Mouse (Mus musculus) limb, embryonic 14.5 days (tissue): ENCODE data around the gene Pibf1. TPM values are rescaled to one million over a fixed set of nuclear protein-coding genes. Genes with fewer than 3 reads are reported as not detected.

Source experiments
- ATAC-seq: fragments of 200-750 bp; cut with Nextera tagmentation; 2 replicates; pipeline ENCODE4 v1.8.0; 2017; ENCODE audit warnings: low read depth, moderate number of reproducible peaks, moderate TSS enrichment; ENCODE audit not compliant: low FRiP score
- DNase-seq: peaks from one replicate; pipeline ENCODE4 v3.0.0-alpha.2; 2015; ENCODE audit warnings: low spot score
- H3K27ac ChIP-seq: fragments of 300-500 bp; sonication (generic); replicated peaks from 2 replicates; pipeline ENCODE4 v1.5.1; 2014; ENCODE audit warnings: low read depth, mild to moderate bottlenecking, low read length, moderate library complexity, mixed read lengths
- H3K27me3 ChIP-seq: fragments of 300-500 bp; sonication (generic); 2 replicates; pipeline ENCODE4 v1.6.1; 2014; ENCODE audit warnings: low read length, mixed read lengths; ENCODE audit not compliant: control insufficient read depth, insufficient read depth
- H3K36me3 ChIP-seq: fragments of 300-500 bp; sonication (generic); 2 replicates; pipeline ENCODE4 v1.6.1; 2014; ENCODE audit warnings: mild to moderate bottlenecking, low read length, moderate library complexity, mixed read lengths; ENCODE audit not compliant: control insufficient read depth, insufficient read depth
- H3K4me1 ChIP-seq: fragments of 300-500 bp; sonication (generic); 2 replicates; pipeline ENCODE4 v1.6.1; 2014; ENCODE audit warnings: antibody characterized with exemption, low read length, mixed read lengths; ENCODE audit not compliant: control insufficient read depth, insufficient read depth
- H3K4me2 ChIP-seq: fragments of 300-500 bp; sonication (generic); replicated peaks from 2 replicates; pipeline ENCODE4 v1.6.1; 2014; ENCODE audit warnings: low read depth, mild to moderate bottlenecking, low read length, moderate library complexity; ENCODE audit not compliant: severe bottlenecking
- H3K4me3 ChIP-seq: fragments of 300-500 bp; sonication (generic); replicated peaks from 2 replicates; pipeline ENCODE4 v1.5.1; 2014; ENCODE audit warnings: low read length
- H3K9ac ChIP-seq: fragments of 300-500 bp; sonication (generic); 2 replicates; pipeline ENCODE4 v1.6.1; 2014; ENCODE audit warnings: mild to moderate bottlenecking, low read depth, low read length, moderate library complexity; ENCODE audit not compliant: severe bottlenecking
- H3K9me3 ChIP-seq: fragments of 300-500 bp; sonication (generic); 2 replicates; pipeline ENCODE4 v1.6.1; 2016; ENCODE audit warnings: low read length; ENCODE audit not compliant: control insufficient read depth
- POLR2A ChIP-seq: fragments of 200-500 bp; IDR thresholded peaks from 2 replicates; pipeline ENCODE4 v1.8.0; 2012; ENCODE audit warnings: inconsistent platforms, mild to moderate bottlenecking, moderate library complexity, borderline replicate concordance; ENCODE audit not compliant: insufficient read depth, insufficient read length; ENCODE audit errors: extremely low read depth
- WGBS: fragments of 180-500 bp; shearing (Covaris S2); extraction: QIAGEN DNeasy Blood & Tissue Kit; methylation state at CpG from one replicate; pipeline ENCODE4 v1.1.7; 2014; 5-methylcytosine and 5-hydroxymethylcytosine counted together
- polyA plus RNA-seq, 2 experiments: library from polyadenylated mRNA; depleted of rRNA in 1 of 2; stranded (reverse) in 1 of 2; unstranded in 1 of 2; fragments of >200 nt; fragmentation: Nextera tagmentation in 1 of 2; extraction: Ambion mirVana in 1 of 2; gene quantifications; 2 replicates each; pipeline versions ENCODE4 v1.2.1 to v1.2.3; 2012 to 2014

The Pibf1 gene
- polyA plus RNA-seq, 2 experiments: 9.8 to 14.5 TPM

GRCm38 (mm10) chr14:99265791-99266190, 166.6 kb downstream of the Pibf1 start:
- Histone ChIP-seq H3K4me1 (no peaks in the 10 kb centered on the region), H3K27me3 (no peaks in the 10 kb centered on the region), H3K9me3 (no peaks in the 10 kb centered on the region), H3K4me2 (no peak overlapping the region), H3K27ac (no peak overlapping the region), H3K36me3 (no peaks in the 10 kb centered on the region), H3K4me3 (no peak overlapping the region), H3K9ac (no peak overlapping the region)
- 88% methylated on average over 14 of the region's 14 CpGs for WGBS
- TF ChIP-seq POLR2A: no peak
- no peak for DNase-seq
- ATAC-seq: no peak

GRCm38 (mm10) chr14:99266749-99267148, 167.5 kb downstream of the Pibf1 start:
- no peak overlapping the region for H3K9ac ChIP-seq
- H3K4me3 ChIP-seq: no peak overlapping the region
- H3K9me3 ChIP-seq: no peaks in the 10 kb centered on the region
- DNase-seq (no peak), ATAC-seq (no peak)
- no peaks in the 10 kb centered on the region for H3K27me3 ChIP-seq
- 76% methylated on average over 5 of the region's 5 CpGs for WGBS
- TF ChIP-seq POLR2A: no peak
- no peak overlapping the region for H3K27ac ChIP-seq
- no peak overlapping the region for H3K4me2 ChIP-seq
- no peaks in the 10 kb centered on the region for H3K36me3 ChIP-seq
- no peaks in the 10 kb centered on the region for H3K4me1 ChIP-seq

- H3K27me3 ChIP-seq: no peaks in the 10 kb centered on the region
- no peak for ATAC-seq
- 69% methylated on average over 2 of the region's 2 CpGs for WGBS
- H3K4me2 ChIP-seq: no peak overlapping the region
- H3K4me1 ChIP-seq: no peaks in the 10 kb centered on the region
- no peak for DNase-seq
- H3K9me3 ChIP-seq: no peaks in the 10 kb centered on the region
- no peaks in the 10 kb centered on the region for H3K36me3 ChIP-seq
- TF ChIP-seq POLR2A: no peak
- no peak overlapping the region for H3K4me3 ChIP-seq
- H3K27ac ChIP-seq: no peak overlapping the region
- no peak overlapping the region for H3K9ac ChIP-seq
These were observed 174.8 kb downstream of the Pibf1 start for GRCm38 (mm10) chr14:99274056-99274455.

- DNase-seq: no peak
- Histone ChIP-seq H3K4me3 (no peak overlapping the region), H3K36me3 (no peaks in the 10 kb centered on the region), H3K4me2 (no peak overlapping the region), H3K9me3 (no peaks in the 10 kb centered on the region), H3K4me1 (no peaks in the 10 kb centered on the region), H3K27me3 (no peaks in the 10 kb centered on the region), H3K9ac (no peak overlapping the region), H3K27ac (no peak overlapping the region)
- no peak for ATAC-seq
- TF ChIP-seq POLR2A: no peak
- 12% methylated on average over 4 of the region's 4 CpGs for WGBS
These were observed 176.6 kb downstream of the Pibf1 start for GRCm38 (mm10) chr14:99275827-99276226.

GRCm38 (mm10) chr14:99278312-99278711, 179.1 kb downstream of the Pibf1 start:
- no peaks in the 10 kb centered on the region for H3K4me1 ChIP-seq
- no peak overlapping the region for H3K4me3 ChIP-seq
- 36% methylated on average over 9 of the region's 9 CpGs for WGBS
- H3K9me3 ChIP-seq: no peaks in the 10 kb centered on the region
- ATAC-seq (no peak), DNase-seq (no peak)
- H3K27me3 ChIP-seq: no peaks in the 10 kb centered on the region
- TF ChIP-seq POLR2A: no peak
- no peak overlapping the region for H3K4me2 ChIP-seq
- no peak overlapping the region for H3K27ac ChIP-seq
- no peak overlapping the region for H3K9ac ChIP-seq
- no peaks in the 10 kb centered on the region for H3K36me3 ChIP-seq

- 45% methylated on average over 12 of the region's 12 CpGs for WGBS
- no peak overlapping the region for H3K9ac ChIP-seq
- ATAC-seq: no peak
These were observed 179.7 kb downstream of the Pibf1 start for GRCm38 (mm10) chr14:99278763-99279486.

More at GRCm38 (mm10) chr14:99278763-99279486, 179.7 kb downstream of the Pibf1 start:
- no peaks in the 10 kb centered on the region for H3K4me1 ChIP-seq
- no peak overlapping the region for H3K4me3 ChIP-seq
- H3K27ac ChIP-seq: no peak overlapping the region
- H3K9me3 ChIP-seq: no peaks in the 10 kb centered on the region
- TF ChIP-seq POLR2A: no peak
- no peak for DNase-seq
- no peak overlapping the region for H3K4me2 ChIP-seq
- no peaks in the 10 kb centered on the region for H3K36me3 ChIP-seq
- no peaks in the 10 kb centered on the region for H3K27me3 ChIP-seq
